Mouse (Mus musculus) neural tube, embryonic 13.5 days (tissue): Measurements from ENCODE around the gene Cbx4. TPM values are rescaled to one million over a fixed set of nuclear protein-coding genes. Genes with fewer than 3 reads are reported as not detected.
"Not testable (repeated sequence)": the region's sequence is repeated elsewhere in the genome, so short reads cannot be mapped to it uniquely, and the experiment has no call there.

ENCODE experiments used
- ATAC-seq: fragments of 200-750 bp; cut with Nextera tagmentation; 2 replicates; pipeline ENCODE4 v1.8.0; 2017; ENCODE audit warnings: low read depth, mild to moderate bottlenecking, moderate TSS enrichment, moderate library complexity
- H3K27ac ChIP-seq: fragments of 300-500 bp; sonication (generic); replicated peaks from 2 replicates; pipeline ENCODE4 v1.5.1; 2015; ENCODE audit warnings: moderate library complexity, mild to moderate bottlenecking, inconsistent platforms
- H3K27me3 ChIP-seq: fragments of 300-500 bp; sonication (generic); 2 replicates; pipeline ENCODE4 v1.6.1; 2015; ENCODE audit warnings: mild to moderate bottlenecking, inconsistent platforms
- H3K36me3 ChIP-seq: fragments of 300-500 bp; sonication (generic); 2 replicates; pipeline ENCODE4 v1.6.1; 2015; ENCODE audit warnings: mild to moderate bottlenecking, inconsistent platforms
- H3K4me1 ChIP-seq: fragments of 300-500 bp; sonication (generic); replicated peaks from 2 replicates; pipeline ENCODE4 v1.6.1; 2015; ENCODE audit warnings: inconsistent platforms
- H3K4me2 ChIP-seq: fragments of 300-500 bp; sonication (generic); 2 replicates; pipeline ENCODE4 v1.6.1; 2015; ENCODE audit warnings: inconsistent platforms, mild to moderate bottlenecking, moderate library complexity
- H3K4me3 ChIP-seq: fragments of 300-500 bp; sonication (generic); 2 replicates; pipeline ENCODE4 v1.5.1; 2015; ENCODE audit warnings: mild to moderate bottlenecking, inconsistent platforms
- H3K9ac ChIP-seq: fragments of 300-500 bp; sonication (generic); 2 replicates; pipeline ENCODE4 v1.6.1; 2015; ENCODE audit warnings: moderate library complexity, mild to moderate bottlenecking, inconsistent platforms
- H3K9me3 ChIP-seq: fragments of 300-500 bp; sonication (generic); 2 replicates; pipeline ENCODE4 v1.6.1; 2016; ENCODE audit warnings: inconsistent platforms
- WGBS: fragments of 180-500 bp; shearing (Covaris S2); methylation state at CpG from one replicate; pipeline ENCODE4 v1.1.7; 2015; 5-methylcytosine and 5-hydroxymethylcytosine counted together
- polyA plus RNA-seq: library from polyadenylated mRNA; unstranded; fragments of >200 nt; fragmentation: Nextera tagmentation; extraction: Ambion mirVana; gene quantifications from 2 replicates; pipeline ENCODE4 v1.2.1, GENCODE M21; 2015

Cbx4 gene
- polyA plus RNA-seq, 1 experiment from 2014 or later = 14.8 TPM

DNA sequence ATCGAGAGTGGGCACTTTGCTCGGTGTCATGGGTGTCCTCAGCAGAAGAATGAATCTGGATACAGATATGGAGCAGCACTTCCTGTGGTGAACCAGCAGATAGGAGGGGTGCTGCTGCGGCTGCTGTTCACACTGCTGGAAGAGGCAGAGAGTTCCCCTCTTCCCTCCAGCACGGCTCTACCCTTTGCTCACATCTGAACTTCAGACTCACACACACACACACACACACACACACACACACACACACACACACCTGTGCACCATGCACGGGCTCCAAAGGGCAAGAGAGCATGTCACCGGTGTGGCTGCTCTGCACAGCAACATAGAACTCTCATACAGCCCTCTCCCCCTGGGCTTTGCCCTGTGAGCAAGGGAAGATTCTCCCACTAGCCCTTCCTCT lies 20.3 kb upstream of the Cbx4 start:
- H3K9me3 ChIP-seq = no peaks in the 10 kb centered on the region
- no peak overlapping the region for H3K4me2 ChIP-seq
- no peak for ATAC-seq
- 59% methylated on average over 6 of the region's 6 CpGs for WGBS
- H3K4me1 ChIP-seq = peaks cover 9% of the 10 kb centered on the region
- H3K27me3 ChIP-seq = no peaks in the 10 kb centered on the region
- no peak overlapping the region for H3K9ac ChIP-seq
- no peaks in the 10 kb centered on the region for H3K36me3 ChIP-seq
- H3K27ac ChIP-seq = no peak overlapping the region
- H3K4me3 ChIP-seq = no peak overlapping the region

DNA sequence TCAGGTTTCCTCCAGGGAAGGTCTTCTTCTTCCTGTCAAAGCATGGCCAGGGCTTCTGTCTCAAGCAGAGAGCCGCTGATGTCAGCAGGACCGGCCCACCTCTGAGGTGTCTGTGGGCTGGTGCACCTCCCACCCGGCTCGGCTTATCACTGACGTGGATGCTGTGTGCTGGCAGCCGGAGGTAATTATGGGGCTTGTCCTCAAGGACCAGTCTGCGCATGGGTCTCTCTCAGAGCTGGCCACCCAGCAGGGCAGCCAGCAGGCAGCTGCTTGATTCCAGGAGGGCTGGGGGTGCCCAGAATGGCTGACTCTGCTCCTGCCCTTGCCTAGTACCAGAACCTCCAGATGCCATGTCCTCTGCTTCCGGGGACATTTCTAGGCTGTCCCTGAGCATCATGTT lies 19.7 kb upstream of the Cbx4 start:
- H3K9ac ChIP-seq = no peak overlapping the region
- H3K27me3 ChIP-seq = no peaks in the 10 kb centered on the region
- no peak overlapping the region for H3K4me2 ChIP-seq
- H3K4me3 ChIP-seq = no peak overlapping the region
- no peaks in the 10 kb centered on the region for H3K9me3 ChIP-seq
- peaks cover 9% of the 10 kb centered on the region for H3K4me1 ChIP-seq
- no peaks in the 10 kb centered on the region for H3K36me3 ChIP-seq
- ATAC-seq = no peak
- H3K27ac ChIP-seq = no peak overlapping the region
- WGBS = 61% methylated on average over 8 of the region's 8 CpGs

DNA sequence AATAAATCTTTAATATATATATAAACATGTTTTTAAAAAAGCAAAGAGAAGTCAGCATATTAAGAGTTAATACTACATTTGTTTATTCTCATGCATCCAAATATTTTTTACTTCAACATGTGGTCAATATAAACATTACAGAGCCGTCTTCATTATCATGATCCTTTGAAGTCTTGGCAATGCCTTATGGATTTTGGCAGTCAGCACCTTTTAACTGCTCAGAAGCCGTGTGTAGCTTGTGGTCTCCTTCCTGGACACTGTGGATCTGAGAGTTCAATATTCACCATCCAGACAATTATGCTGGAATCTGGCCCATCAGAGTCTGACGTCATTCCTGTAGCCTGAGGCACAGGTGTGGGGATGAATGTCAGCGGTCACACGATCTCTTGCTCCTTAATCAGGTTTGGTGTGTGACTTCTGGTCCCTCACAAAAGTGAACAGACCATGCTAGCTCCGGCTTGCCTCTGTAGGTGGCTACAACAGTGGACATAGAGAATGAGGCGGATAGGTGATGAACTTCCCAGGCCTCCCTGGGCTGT lies 19.1 kb upstream of the Cbx4 start:
- Histone ChIP-seq H3K27me3 (no peaks in the 10 kb centered on the region), H3K36me3 (no peaks in the 10 kb centered on the region), H3K27ac (no peak overlapping the region), H3K9ac (no peak overlapping the region), H3K4me2 (no peak overlapping the region), H3K4me1 (peaks cover 9% of the 10 kb centered on the region), H3K9me3 (no peaks in the 10 kb centered on the region), H3K4me3 (no peak overlapping the region)
- 83% methylated on average over 7 of the region's 7 CpGs for WGBS
- ATAC-seq = no peak

DNA sequence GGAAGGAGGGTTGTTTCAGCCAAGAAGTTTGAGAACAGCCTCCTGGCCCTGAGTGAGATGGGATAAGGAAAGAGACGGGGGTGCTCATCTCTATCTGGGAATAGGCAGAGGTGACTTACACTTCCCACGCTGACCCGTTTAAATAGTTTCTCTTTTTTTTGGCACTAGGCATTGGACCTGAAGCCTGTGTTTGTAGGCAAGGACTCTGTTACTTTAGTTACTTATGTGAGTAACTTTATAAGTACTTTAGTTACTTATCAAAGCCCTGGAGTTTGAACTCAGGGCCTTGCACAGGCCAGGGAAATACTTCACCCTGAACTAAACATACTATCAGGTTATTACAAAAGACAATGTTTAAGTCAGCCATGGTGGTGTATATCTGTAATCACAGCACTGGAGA lies 18.0 kb upstream of the Cbx4 start:
- Histone ChIP-seq H3K4me3 (no peak overlapping the region), H3K4me1 (peaks cover 9% of the 10 kb centered on the region), H3K9me3 (no peaks in the 10 kb centered on the region), H3K4me2 (no peak overlapping the region), H3K27me3 (peaks cover under 1% of the 10 kb centered on the region; the same call in 1 of the 2 replicates), H3K27ac (no peak overlapping the region), H3K9ac (no peak overlapping the region), H3K36me3 (no peaks in the 10 kb centered on the region)
- ATAC-seq = no peak
- WGBS = 88% methylated on average over 3 of the region's 3 CpGs

DNA sequence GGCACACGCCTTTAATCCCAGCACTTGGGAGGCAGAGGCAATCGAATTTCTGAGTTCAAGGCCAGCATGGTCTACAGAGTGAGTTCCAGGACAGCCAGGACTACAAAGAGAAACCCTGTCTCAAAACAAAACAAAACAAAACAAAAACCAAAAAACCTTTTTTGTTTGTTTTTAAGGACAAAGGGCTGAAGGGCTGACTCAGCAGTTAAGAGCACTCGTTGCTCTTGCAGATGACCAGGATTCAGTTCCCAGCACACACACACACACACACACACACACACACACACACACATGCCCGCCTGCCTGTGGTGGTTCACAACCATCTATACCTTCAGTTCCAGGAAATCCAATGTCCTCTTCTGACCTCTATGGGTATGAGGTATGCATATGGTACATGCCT lies 14.3 kb upstream of the Cbx4 start:
- not testable (repeated sequence) for H3K9me3 ChIP-seq, ATAC-seq, H3K27ac ChIP-seq, H3K36me3 ChIP-seq, H3K4me1 ChIP-seq, H3K4me3 ChIP-seq, H3K4me2 ChIP-seq, H3K9ac ChIP-seq
- H3K27me3 ChIP-seq = peaks cover 14% of the 10 kb centered on the region; the same call in 1 of the 2 replicates
- WGBS = 73% methylated on average over 4 of the region's 4 CpGs

DNA sequence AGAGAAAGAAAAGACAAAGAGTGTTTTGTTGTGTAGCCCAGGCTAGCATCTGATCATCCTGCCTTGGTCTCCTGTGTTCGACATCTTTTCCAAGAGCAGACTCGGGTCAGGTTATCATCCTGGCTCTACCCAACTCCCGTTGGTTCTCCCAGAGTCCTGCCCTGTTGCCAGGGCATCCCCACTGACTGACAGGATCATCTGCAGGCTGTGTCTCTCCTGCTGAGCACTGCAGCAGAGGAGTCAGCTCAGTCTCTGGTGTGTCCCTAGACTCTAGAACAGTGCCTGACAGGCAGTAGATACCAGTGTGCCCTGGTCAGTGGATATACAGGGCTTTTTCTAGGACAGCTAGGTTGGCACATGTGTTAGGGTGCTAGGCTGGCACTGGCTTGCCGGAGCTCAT lies 12.2 kb upstream of the Cbx4 start:
- WGBS = 70% methylated on average over 4 of the region's 4 CpGs
- H3K36me3 ChIP-seq = no peaks in the 10 kb centered on the region
- no peak overlapping the region for H3K9ac ChIP-seq
- H3K9me3 ChIP-seq = no peaks in the 10 kb centered on the region
- ATAC-seq = no peak
- H3K27ac ChIP-seq = no peak overlapping the region
- H3K4me2 ChIP-seq = no peak overlapping the region
- H3K4me3 ChIP-seq = no peak overlapping the region
- peaks cover 29% of the 10 kb centered on the region for H3K27me3 ChIP-seq
- H3K4me1 ChIP-seq = no peaks in the 10 kb centered on the region

DNA sequence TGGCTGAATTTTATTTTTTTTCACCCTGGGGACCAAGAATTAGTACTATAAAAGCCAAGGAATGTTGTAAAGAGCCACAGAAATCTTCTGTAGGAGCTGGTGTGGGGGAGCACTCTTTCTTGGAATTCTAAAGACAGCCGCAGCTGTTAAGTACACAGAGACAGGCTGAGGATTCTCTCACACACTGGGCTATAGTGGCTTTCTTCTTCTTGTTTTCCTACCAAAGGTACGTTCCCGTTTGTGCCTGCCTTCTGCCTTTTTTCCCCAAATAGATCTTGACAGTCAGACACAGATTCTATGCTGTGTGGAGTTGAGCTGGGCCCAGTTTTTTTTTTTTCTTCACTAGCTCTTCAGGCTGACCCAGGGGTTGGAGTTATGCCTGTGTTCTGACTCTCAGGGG lies 9.4 kb upstream of the Cbx4 start:
- no peaks in the 10 kb centered on the region for H3K36me3 ChIP-seq
- H3K9me3 ChIP-seq = no peaks in the 10 kb centered on the region
- no peak overlapping the region for H3K4me3 ChIP-seq
- H3K4me2 ChIP-seq = no peak overlapping the region
- 49% methylated on average over 3 of the region's 3 CpGs for WGBS
- no peak overlapping the region for H3K9ac ChIP-seq
- H3K27me3 ChIP-seq = peaks cover 45% of the 10 kb centered on the region
- no peak for ATAC-seq
- H3K4me1 ChIP-seq = peaks cover 9% of the 10 kb centered on the region
- no peak overlapping the region for H3K27ac ChIP-seq

DNA sequence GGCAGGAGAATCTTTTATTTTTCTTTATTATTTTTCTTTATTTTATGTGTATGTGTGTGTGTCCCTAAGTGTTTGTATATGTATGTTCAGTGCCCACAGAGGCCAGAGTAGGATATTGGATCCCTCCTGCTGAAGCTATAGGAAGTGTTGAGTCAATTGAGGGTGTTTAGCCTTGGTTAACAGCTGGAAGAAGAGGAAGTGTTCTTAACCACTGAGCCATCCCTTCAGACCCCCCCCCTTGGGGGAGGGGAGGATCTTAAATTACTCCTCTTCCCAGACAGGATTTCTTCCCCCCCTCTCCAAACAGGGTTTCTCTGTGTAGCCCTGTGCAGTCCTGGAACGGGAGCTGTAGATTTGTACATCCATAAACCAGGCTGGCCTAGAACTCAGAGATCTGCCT lies 7.3 kb upstream of the Cbx4 start:
- no peak overlapping the region for H3K9ac ChIP-seq
- WGBS = 86% methylated on average over 1 of the region's 1 CpGs
- H3K4me3 ChIP-seq = no peak overlapping the region
- peaks cover 28% of the 10 kb centered on the region for H3K4me1 ChIP-seq
- peaks cover 56% of the 10 kb centered on the region for H3K27me3 ChIP-seq
- no peak overlapping the region for H3K27ac ChIP-seq
- no peaks in the 10 kb centered on the region for H3K9me3 ChIP-seq
- H3K36me3 ChIP-seq = no peaks in the 10 kb centered on the region
- no peak for ATAC-seq
- H3K4me2 ChIP-seq = no peak overlapping the region

DNA sequence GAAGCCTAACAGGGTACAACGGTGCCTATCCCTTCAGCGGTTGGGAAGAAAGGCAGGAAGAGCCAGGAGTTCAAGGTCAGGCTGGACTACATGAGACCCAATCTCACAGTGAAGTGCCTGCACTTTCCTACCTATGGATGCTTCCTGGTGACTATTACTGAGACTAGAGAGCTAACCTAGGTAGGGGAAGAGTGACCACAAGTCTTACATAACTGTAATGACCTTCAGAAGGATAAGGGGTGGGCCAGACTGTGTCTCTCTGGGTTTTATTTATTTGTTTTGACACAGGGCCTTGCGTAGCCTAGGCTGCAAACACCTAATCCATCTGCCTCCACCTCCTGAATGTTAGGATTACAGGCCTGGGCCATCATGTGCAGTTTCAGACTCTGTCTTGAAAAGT lies 6.3 kb upstream of the Cbx4 start:
- no peak for ATAC-seq
- WGBS = 75% methylated on average over 3 of the region's 3 CpGs
- H3K27me3 ChIP-seq = peaks cover 61% of the 10 kb centered on the region
- H3K4me2 ChIP-seq = no peak overlapping the region
- no peaks in the 10 kb centered on the region for H3K9me3 ChIP-seq
- peaks cover 34% of the 10 kb centered on the region for H3K4me1 ChIP-seq
- no peak overlapping the region for H3K27ac ChIP-seq
- no peak overlapping the region for H3K9ac ChIP-seq
- H3K36me3 ChIP-seq = no peaks in the 10 kb centered on the region
- H3K4me3 ChIP-seq = no peak overlapping the region

DNA sequence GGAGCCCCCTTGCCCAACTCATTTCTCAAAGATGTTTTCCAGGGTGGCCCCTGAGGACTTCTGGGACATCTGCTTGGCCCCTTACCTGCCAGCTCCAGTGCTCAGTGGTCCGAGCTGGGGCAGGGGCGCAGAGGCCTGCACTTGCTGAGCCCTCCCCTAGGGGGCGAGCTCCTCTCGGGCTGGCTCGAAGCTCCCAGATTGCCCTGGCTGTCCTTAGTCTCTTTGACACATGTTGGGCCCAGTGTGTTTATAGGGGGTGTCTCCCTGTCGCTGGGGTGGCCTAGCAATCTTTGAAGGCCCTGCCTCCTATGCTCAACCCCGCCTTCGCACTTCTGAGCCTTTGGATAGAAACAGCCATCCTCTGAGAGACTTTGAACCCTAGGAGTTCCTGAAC lies 5.6 kb upstream of the Cbx4 start:
- peak overlapping the region; percentile 51 for H3K4me3 ChIP-seq
- 1% methylated on average over 8 of the region's 8 CpGs for WGBS
- no peak overlapping the region for H3K27ac ChIP-seq
- H3K4me2 ChIP-seq = peak overlapping the region; percentile 93
- peaks cover 66% of the 10 kb centered on the region for H3K27me3 ChIP-seq
- H3K36me3 ChIP-seq = no peaks in the 10 kb centered on the region
- H3K9ac ChIP-seq = 0 out of 2 replicates have a peak overlapping the region, but pooled peaks have one; percentile 78
- 0 out of 2 replicates have a peak, but pooled peaks have one; percentile 9 for ATAC-seq
- H3K9me3 ChIP-seq = no peaks in the 10 kb centered on the region
- peaks cover 39% of the 10 kb centered on the region for H3K4me1 ChIP-seq

DNA sequence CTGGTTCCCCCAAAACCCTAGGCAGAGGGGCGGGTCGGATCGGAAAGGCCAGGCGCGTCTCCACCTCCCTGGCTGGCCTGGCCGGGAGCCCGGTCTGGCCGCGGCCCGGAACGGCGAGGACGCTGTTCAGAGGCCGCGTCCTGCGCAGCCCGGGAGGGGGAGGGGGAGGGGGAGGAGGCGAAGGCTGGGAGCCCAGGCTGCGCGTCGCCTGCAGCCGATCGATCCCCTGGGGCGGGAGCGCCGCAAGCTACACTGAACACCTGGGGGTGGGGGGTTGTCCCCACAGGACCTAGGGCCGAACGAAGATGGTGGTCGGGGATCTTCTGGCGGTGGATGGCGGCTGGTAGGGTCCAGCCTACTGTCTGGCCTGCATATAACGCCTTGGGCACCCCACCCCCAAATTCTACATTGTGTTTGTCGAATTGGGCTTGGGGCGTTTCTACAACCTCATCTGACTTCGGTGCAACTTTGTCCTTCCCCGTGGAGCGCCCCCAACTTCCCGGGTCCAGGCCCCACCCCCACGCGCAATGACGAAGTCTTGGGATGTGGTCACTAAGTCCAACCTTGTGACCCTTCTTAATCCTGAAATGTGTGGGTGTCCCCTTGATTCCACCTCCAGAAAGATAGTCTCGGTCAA lies 5.1 kb upstream of the Cbx4 start:
- no peaks in the 10 kb centered on the region for H3K36me3 ChIP-seq
- under 1% methylated on average over 40 of the region's 42 CpGs for WGBS
- peak overlapping the region; percentile 78 for H3K9ac ChIP-seq
- peak; percentile 49 for ATAC-seq
- H3K27ac ChIP-seq = peak overlapping the region; percentile 33; the same call in 1 of the 2 replicates
- no peaks in the 10 kb centered on the region for H3K9me3 ChIP-seq
- peaks cover 43% of the 10 kb centered on the region for H3K4me1 ChIP-seq
- H3K4me2 ChIP-seq = peak overlapping the region; percentile 93
- H3K27me3 ChIP-seq = peaks cover 68% of the 10 kb centered on the region
- peak overlapping the region; percentile 51 for H3K4me3 ChIP-seq

DNA sequence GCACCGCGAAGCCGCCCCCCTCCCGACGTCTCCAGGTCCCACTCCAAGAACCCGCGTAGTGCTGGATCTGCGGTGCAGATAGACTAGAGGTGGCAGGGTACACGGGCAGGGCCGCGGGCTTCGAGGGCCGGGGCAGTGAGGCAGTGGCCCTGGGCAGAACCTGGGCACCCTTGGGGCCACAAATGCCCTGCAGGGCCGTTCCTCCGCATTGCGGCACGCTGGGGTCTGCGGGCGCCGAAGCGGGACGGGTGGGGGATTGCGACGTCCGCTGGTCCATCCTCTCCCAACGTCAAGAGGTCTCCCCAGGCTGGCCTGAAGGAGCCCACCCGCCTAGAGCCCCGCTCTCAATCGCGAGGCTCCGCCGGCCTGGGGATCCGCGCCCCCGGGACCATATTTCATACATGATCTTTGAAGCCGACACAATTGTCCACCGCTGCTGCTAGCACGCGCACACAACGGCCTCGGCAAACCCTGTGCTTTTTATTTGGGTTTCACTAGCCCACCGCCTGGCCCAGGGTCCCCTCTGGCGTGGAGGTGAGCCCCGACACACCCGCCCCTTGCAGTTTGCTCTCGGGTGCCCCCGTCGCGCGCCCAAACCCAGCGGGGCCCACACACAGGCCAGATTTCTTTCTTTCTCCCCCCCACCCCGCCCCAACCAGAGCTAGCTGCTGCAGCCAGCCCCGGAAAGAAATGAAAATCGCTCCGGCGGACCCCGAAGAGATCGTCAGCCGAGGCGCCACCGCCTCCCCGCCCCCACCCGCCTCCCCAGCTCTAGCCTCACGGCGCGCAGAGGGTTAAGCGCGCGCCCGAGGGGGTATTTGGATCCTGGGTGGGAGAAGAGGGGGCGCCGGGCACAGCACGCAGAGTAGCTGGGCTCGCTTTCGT lies 4.3 kb upstream of the Cbx4 start:
- H3K4me2 ChIP-seq = peak overlapping the region; percentile 93
- peak overlapping the region; percentile 78 for H3K9ac ChIP-seq
- peak overlapping the region; percentile 51 for H3K4me3 ChIP-seq
- no peak for ATAC-seq
- peak overlapping the region; percentile 33; the same call in 1 of the 2 replicates for H3K27ac ChIP-seq
- WGBS = under 1% methylated on average over 75 of the region's 75 CpGs
- H3K27me3 ChIP-seq = peaks cover 68% of the 10 kb centered on the region
- H3K9me3 ChIP-seq = no peaks in the 10 kb centered on the region
- no peaks in the 10 kb centered on the region for H3K36me3 ChIP-seq
- H3K4me1 ChIP-seq = peaks cover 43% of the 10 kb centered on the region
